In the genomic region with DNA sequence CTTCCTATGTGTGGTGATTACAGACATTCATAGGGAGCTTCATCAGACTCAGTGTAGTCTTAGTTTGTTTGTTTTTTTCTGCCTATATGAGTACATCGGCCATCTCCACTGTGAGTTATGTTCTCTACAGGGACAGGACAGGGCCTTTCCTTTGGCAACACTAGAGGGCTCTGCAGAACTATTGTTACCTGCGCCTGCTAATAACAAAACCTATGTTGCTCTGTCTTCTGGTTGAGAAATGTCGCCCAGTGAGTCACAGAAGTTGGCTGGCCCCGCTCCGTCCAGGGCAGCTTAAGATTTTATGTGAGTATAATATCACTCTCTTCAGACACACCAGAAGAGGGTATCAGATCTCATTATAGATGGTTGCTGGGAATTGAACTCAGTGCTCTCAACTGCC, we compare ENCODE assay signal across 22 mouse cellular contexts. TPM values are rescaled to one million over a fixed set of nuclear protein-coding genes. Genes with fewer than 3 reads are reported as not detected.
DNase-seq lines count a peak whose midpoint lies in the region; ATAC-seq and TF ChIP-seq lines count a peak whose summit lies in the region.
"Had no signal": no experiment of that assay in that cellular context is flagged by ENCODE, and none has a peak within 500 bp of the region (broad histone marks: within the 10 kb centered on the region; RNA-seq: fewer than 3 reads in every experiment).

No protein-coding gene starts in this region.

- peak; percentile 24; the same call in 1 of the 2 replicates for TF ChIP-seq CTCF in kidney, postnatal 0 days (IDR thresholded peaks at IDR 0.05; ENCODE audit: low read depth)
- TF ChIP-seq CTCF in E14TG2a.4 (conservative IDR thresholded peaks at IDR 0.05; ENCODE audit: low read length), result peak; percentile 13; the same call in 1 of the 2 replicates

- H3K9me3 ChIP-seq in kidney, postnatal 0 days (replicated peaks; ENCODE audit: low read length), result no peaks in the 10 kb centered on the region
- no peaks in the 10 kb centered on the region; the same call in 1 of the 2 replicates for H3K9me3 ChIP-seq in E14TG2a.4 (ENCODE audit: low read length)
- H3K9me3 ChIP-seq: G1E; hindbrain, embryonic 12.5 days; midbrain, embryonic 15.5 days had no signal

- no peak overlapping the region for H3K4me3 ChIP-seq in kidney, postnatal 0 days (replicated peaks; ENCODE audit: low read depth, low read length)
- H3K4me3 ChIP-seq in E14TG2a.4 (replicated peaks; ENCODE audit: low read length), result no peak overlapping the region
- H3K4me3 ChIP-seq: hindbrain, embryonic 12.5 days; left cerebral cortex, adult 2 months; limb, embryonic 13.5 days; midbrain, embryonic 15.5 days had no signal

- DNase-seq in kidney, postnatal 0 days (ENCODE audit: low spot score), result no peak
- DNase-seq in kidney, postnatal 25 days, result no peak
- DNase-seq in 416B (ENCODE audit: low read depth), result peak; percentile 67
- DNase-seq in adrenal gland, postnatal 36 days, result peak; percentile 35 to 58
- DNase-seq in cerebellum, postnatal 4 days (ENCODE audit: low spot score in 2 of 2), result no peak
- DNase-seq in right cerebral cortex, adult 2 months (ENCODE audit: low spot score in 2 of 2), result no peak
- DNase-seq: cerebellum, postnatal 10 days; gastrocnemius, postnatal 14 days; kidney, adult 18-20 months; lung, adult 2 months; right cerebral cortex, postnatal 25 days had no signal

- WGBS in kidney, postnatal 0 days, result 85% methylated on average over 5 of the region's 5 CpGs

- no peaks in the 10 kb centered on the region for H3K4me1 ChIP-seq in kidney, postnatal 0 days (replicated peaks; ENCODE audit: insufficient read depth, low read length)
- peaks cover 64% of the 10 kb centered on the region for H3K4me1 ChIP-seq in E14TG2a.4 (replicated peaks; ENCODE audit: low read depth, low read length)

- no peak overlapping the region for H3K4me2 ChIP-seq in kidney, postnatal 0 days (ENCODE audit: low read length)
- H3K4me2 ChIP-seq: hindbrain, embryonic 12.5 days; limb, embryonic 13.5 days; midbrain, embryonic 15.5 days had no signal

- H3K9ac ChIP-seq in kidney, postnatal 0 days (ENCODE audit: low read depth, low read length), result no peak overlapping the region
- H3K9ac ChIP-seq: hindbrain, embryonic 12.5 days; limb, embryonic 13.5 days; midbrain, embryonic 15.5 days had no signal

- 0 out of 2 replicates have a peak, but pooled peaks have one; percentile 21 for ATAC-seq in kidney, postnatal 0 days (replicated peaks; ENCODE audit: low FRiP score, low read depth)
- ATAC-seq: midbrain, embryonic 15.5 days had no signal

- H3K27me3 ChIP-seq in kidney, postnatal 0 days (ENCODE audit: insufficient read depth, low read length), result peaks cover 30% of the 10 kb centered on the region
- peaks cover 17% of the 10 kb centered on the region for H3K27me3 ChIP-seq in E14TG2a.4 (ENCODE audit: insufficient read depth, low read length)

- no peak overlapping the region for H3K27ac ChIP-seq in kidney, postnatal 0 days
- H3K27ac ChIP-seq: hindbrain, embryonic 12.5 days; left cerebral cortex, adult 2 months; limb, embryonic 13.5 days; midbrain, embryonic 15.5 days had no signal

- H3K36me3 ChIP-seq in kidney, postnatal 0 days (ENCODE audit: insufficient read depth, low read length), result no peaks in the 10 kb centered on the region
- peaks cover 8% of the 10 kb centered on the region for H3K36me3 ChIP-seq in E14TG2a.4 (ENCODE audit: insufficient read depth, low read length)
- H3K36me3 ChIP-seq: hindbrain, embryonic 12.5 days; midbrain, embryonic 15.5 days had no signal

RNA-seq across cellular contexts. Expression of gene BC107364, which starts 41.1 kb away (rescaled TPM):
- 0.40 and 0.51 TPM in 2 replicates for polyA plus RNA-seq in kidney, postnatal 0 days (2015; fragmentation: Nextera tagmentation; extraction: Ambion mirVana)
- not detected for total RNA-seq in adrenal gland, postnatal 36 days (2021)
- total RNA-seq: gastrocnemius, postnatal 14 days; heart, adult 8-10 months; left cerebral cortex, adult 2 months; megakaryocyte progenitor cell, adult 5-6 weeks had no signal
- polyA plus RNA-seq: embryonic facial prominence, embryonic 11.5 days; G1E; hindbrain, embryonic 12.5 days; large intestine, adult 2 months; limb, embryonic 13.5 days; lung, adult 2 months; midbrain, embryonic 15.5 days; neural tube, embryonic 11.5 days had no signal

Comparison
In these comparisons a context has a peak if more than half of its experiments do, and no peak if none do; other contexts are left out.
1. DNase-seq: peak in 416B (single experiment) and adrenal gland, postnatal 36 days (2 of 2); none in kidney, postnatal 0 days (single experiment), kidney, postnatal 25 days (0 of 2), cerebellum, postnatal 4 days (0 of 2) and right cerebral cortex, adult 2 months (0 of 2).